ENCODE assay signal across 1 mouse cellular context in the genomic region with DNA sequence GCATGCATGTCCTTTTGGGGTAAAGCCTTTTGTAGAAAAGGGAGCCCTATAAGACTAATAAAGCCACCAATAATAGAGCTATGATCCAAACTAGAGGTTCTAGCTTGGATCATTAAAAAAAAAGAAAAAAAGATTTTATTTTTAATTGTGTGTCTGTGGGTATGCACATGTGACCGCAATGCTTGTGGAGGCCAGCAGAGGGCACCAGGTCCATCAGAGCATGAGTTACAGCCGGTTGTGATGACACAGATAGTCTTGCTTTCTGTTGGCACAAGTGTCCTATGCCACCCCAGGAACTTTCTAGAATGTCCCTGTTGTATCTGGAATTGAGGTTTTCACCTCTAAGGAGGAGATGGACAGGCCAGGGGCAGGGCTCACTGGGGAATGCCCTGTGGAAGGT.
TF ChIP-seq lines count a peak whose summit lies in the region.

No protein-coding gene starts in this region.

TF ChIP-seq in MEL, 35 proteins besides CTCF, POLR2A, EP300 and RAD21 (continued from another document):
- TF ChIP-seq SMC3 (IDR thresholded peaks at IDR 0.05; ENCODE audit: low read depth, low read length) (peak; percentile 34; the same call in 1 of the 2 replicates), E2F4 (IDR thresholded peaks at IDR 0.05; ENCODE audit: borderline replicate concordance, low read depth, low read length) (no peak), ZC3H11A (IDR thresholded peaks at IDR 0.05; ENCODE audit: low read depth, low read length) (no peak), TCF12 (IDR thresholded peaks at IDR 0.05; ENCODE audit: low read depth, low read length) (no peak), MYB (IDR thresholded peaks at IDR 0.05; ENCODE audit: low read depth, low read length) (no peak), KAT2A (conservative IDR thresholded peaks at IDR 0.05; ENCODE audit: low read depth, low read length) (no peak)
TF ChIP-seq in MEL: peak in this region for 4.
